Mouse (Mus musculus): ENCODE results near the gene Olfr1507. TPM values are rescaled to one million over a fixed set of nuclear protein-coding genes. Genes with fewer than 3 reads are reported as not detected.

The Olfr1507 gene
- total RNA-seq (2014; rRNA removed): not detected in 2 replicates
- not detected in 2 replicates for polyA plus RNA-seq (2015; fragmentation: Nextera tagmentation; extraction: Ambion mirVana)

DNA sequence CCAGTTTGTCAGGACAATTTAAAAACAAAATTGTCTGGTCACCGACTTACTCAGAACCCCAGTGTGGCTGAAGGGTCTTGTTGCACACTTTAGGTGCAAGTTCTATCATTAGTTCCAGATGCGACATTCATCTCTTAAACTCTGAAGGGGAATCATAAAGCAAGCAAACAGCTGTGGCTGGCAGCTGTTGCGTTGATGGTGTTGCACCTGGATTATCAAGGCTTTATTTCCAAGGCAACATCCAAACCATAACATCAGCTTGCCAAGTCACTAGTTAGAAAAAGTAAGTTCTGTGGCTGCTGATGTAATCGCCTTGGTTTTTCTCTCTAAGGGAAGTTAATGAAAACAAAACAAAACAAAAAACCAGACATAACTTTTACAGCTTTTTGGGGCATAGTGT is at the start of gene Olfr1507:
Olfr1507 (minus strand) TSS at position 234 of the 400 bp plus-strand sequence.
- no peak for ATAC-seq (ENCODE audit: low FRiP score)
- DNase-seq (ENCODE audit: low spot score): no peak
- H3K4me2 ChIP-seq (ENCODE audit: low read depth, low read length, poor library complexity, severe bottlenecking): no peak within 1 kb of the TSS
- H3K27ac ChIP-seq (ENCODE audit: low read depth, low read length): no peak within 1 kb of the TSS
- 83% methylated on average over 4 of the region's 4 CpGs for WGBS
- H3K4me1 ChIP-seq (ENCODE audit: insufficient read depth, low read length): no peaks in the 10 kb centered on the region
- TF ChIP-seq CTCF (IDR thresholded peaks at IDR 0.05): no peak
- no peak within 1 kb of the TSS for H3K4me3 ChIP-seq (ENCODE audit: low read depth, low read length)
- no peak within 1 kb of the TSS for H3K9ac ChIP-seq (replicated peaks; ENCODE audit: low read length, poor library complexity, severe bottlenecking)
- no peaks in the 10 kb centered on the region for H3K27me3 ChIP-seq (ENCODE audit: insufficient read depth, low read length)
- no peaks in the 10 kb centered on the region for H3K9me3 ChIP-seq (ENCODE audit: low read length)
- no peaks in the 10 kb centered on the region for H3K36me3 ChIP-seq (ENCODE audit: insufficient read depth, low read length)

DNA sequence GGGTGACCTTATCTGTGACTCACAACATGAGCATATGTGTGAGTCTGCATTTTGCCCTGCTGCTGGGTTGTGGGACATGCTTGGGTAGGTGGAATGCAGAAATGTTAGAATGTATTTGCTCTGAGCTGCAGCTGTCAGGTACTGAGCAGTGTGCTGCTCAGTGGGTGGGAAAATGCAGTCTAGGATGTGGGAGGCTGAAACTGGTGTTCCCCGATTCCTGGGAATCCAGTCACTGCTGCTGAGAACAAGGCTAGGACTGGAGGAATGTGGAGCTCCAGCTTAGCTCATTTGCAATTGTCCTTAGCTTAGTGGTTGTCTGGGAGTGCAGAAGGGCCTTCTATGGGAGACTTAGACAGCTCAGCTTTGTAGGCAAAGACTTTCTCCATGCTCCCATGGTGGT is 37.8 kb upstream of the Olfr1507 start:
- DNase-seq (ENCODE audit: low spot score) (no peak), ATAC-seq (ENCODE audit: low FRiP score) (no peak)
- Histone ChIP-seq H3K4me1 (ENCODE audit: insufficient read depth, low read length) (no peaks in the 10 kb centered on the region), H3K36me3 (ENCODE audit: insufficient read depth, low read length) (no peaks in the 10 kb centered on the region), H3K9ac (replicated peaks; ENCODE audit: low read length, poor library complexity, severe bottlenecking) (no peak overlapping the region), H3K4me3 (ENCODE audit: low read depth, low read length) (no peak overlapping the region), H3K4me2 (ENCODE audit: low read depth, low read length, poor library complexity, severe bottlenecking) (no peak overlapping the region), H3K9me3 (ENCODE audit: low read length) (0 out of 2 replicates have a peak, but pooled peaks cover 11% of the 10 kb centered on the region), H3K27me3 (ENCODE audit: insufficient read depth, low read length) (no peaks in the 10 kb centered on the region), H3K27ac (ENCODE audit: low read depth, low read length) (no peak overlapping the region)
- TF ChIP-seq CTCF (IDR thresholded peaks at IDR 0.05): no peak
- WGBS: 87% methylated on average over 1 of the region's 1 CpGs

DNA sequence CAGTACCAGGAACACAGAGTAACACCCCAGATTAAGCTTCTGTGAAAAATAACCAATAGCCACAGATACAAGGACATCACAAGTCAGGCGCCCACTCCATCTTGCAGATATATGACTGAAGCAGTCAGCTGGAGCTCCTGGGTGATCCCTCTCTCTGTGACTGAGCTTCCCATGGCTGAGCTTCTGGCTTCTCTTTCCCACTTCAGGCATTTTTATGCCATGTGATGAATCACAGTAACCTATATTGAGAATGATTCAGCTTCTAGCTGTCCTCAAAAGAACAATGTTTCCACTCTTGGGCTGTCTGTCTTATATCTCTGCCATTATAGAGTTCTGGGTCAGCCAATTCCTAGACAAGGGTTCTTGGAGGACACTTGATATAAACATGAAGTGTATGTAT is 29.4 kb upstream of the Olfr1507 start:
- no peaks in the 10 kb centered on the region for H3K4me1 ChIP-seq (ENCODE audit: insufficient read depth, low read length)
- WGBS: 82% methylated on average over 1 of the region's 1 CpGs
- ATAC-seq (ENCODE audit: low FRiP score): no peak
- 0 out of 2 replicates have a peak, but pooled peaks cover 4% of the 10 kb centered on the region for H3K9me3 ChIP-seq (ENCODE audit: low read length)
- H3K4me2 ChIP-seq (ENCODE audit: low read depth, low read length, poor library complexity, severe bottlenecking): no peak overlapping the region
- no peak for TF ChIP-seq CTCF (IDR thresholded peaks at IDR 0.05)
- H3K36me3 ChIP-seq (ENCODE audit: insufficient read depth, low read length): no peaks in the 10 kb centered on the region
- H3K4me3 ChIP-seq (ENCODE audit: low read depth, low read length): no peak overlapping the region
- H3K27ac ChIP-seq (ENCODE audit: low read depth, low read length): no peak overlapping the region
- DNase-seq (ENCODE audit: low spot score): no peak
- no peaks in the 10 kb centered on the region for H3K27me3 ChIP-seq (ENCODE audit: insufficient read depth, low read length)
- H3K9ac ChIP-seq (replicated peaks; ENCODE audit: low read length, poor library complexity, severe bottlenecking): no peak overlapping the region

DNA sequence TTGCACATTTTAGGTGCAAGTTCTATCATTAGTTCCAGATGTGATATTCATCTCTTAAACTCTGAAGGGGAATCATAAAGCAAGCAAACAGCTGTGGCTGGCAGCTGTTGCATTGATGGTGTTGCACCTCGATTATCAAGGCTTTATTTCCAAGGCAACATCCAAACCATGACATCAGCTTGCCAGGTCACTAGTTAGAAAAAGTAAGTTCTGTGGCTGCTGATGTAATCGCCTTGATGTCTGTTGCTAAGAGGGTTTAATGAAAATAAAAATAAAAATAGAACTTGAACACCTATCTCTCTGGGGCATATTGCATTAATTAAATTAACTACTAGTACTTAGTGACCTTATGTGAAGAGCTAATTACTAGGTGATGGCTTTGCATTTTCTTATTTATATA is 28.2 kb downstream of the Olfr1507 start, which contains the start of gene Olfr1508:
Olfr1508 (minus strand) TSS at position 101 of the 400 bp plus-strand sequence.
- whole genome bisulfite sequencing: 58% methylated on average over 2 of the region's 2 CpGs
- TF ChIP-seq CTCF (IDR thresholded peaks at IDR 0.05): no peak
- no peak within 1 kb of the TSS for H3K9ac ChIP-seq (replicated peaks; ENCODE audit: low read length, poor library complexity, severe bottlenecking)
- no peaks in the 10 kb centered on the region for H3K36me3 ChIP-seq (ENCODE audit: insufficient read depth, low read length)
- H3K9me3 ChIP-seq (ENCODE audit: low read length): no peaks in the 10 kb centered on the region
- no peaks in the 10 kb centered on the region for H3K27me3 ChIP-seq (ENCODE audit: insufficient read depth, low read length)
- ATAC-seq (ENCODE audit: low FRiP score): no peak
- no peak for DNase-seq (ENCODE audit: low spot score)
- H3K27ac ChIP-seq (ENCODE audit: low read depth, low read length): no peak within 1 kb of the TSS
- no peak within 1 kb of the TSS for H3K4me2 ChIP-seq (ENCODE audit: low read depth, low read length, poor library complexity, severe bottlenecking)
- H3K4me3 ChIP-seq (ENCODE audit: low read depth, low read length): no peak within 1 kb of the TSS
- no peaks in the 10 kb centered on the region for H3K4me1 ChIP-seq (ENCODE audit: insufficient read depth, low read length)

DNA sequence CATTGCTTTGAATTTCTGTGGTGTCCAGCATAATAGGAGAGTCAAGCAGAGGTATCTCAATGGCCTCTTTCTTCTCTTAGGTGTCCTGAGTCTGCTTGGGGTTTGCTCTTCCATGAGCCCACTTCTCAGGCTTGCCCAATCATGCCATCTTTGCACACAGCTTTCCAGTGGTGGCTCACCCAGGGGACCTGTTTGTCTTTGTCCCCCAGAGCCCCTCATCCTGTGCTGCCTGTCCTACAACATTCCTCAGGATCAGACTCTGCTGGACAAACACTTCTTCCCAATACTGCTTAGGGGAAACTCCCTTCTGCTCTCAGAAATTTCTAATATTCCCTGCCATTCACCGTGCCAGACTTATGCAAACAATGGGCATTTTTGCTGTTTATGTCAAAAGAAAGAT is 29.8 kb downstream of the Olfr1507 start:
- Histone ChIP-seq H3K9ac (replicated peaks; ENCODE audit: low read length, poor library complexity, severe bottlenecking) (no peak overlapping the region), H3K36me3 (ENCODE audit: insufficient read depth, low read length) (no peaks in the 10 kb centered on the region), H3K4me3 (ENCODE audit: low read depth, low read length) (no peak overlapping the region), H3K4me1 (ENCODE audit: insufficient read depth, low read length) (no peaks in the 10 kb centered on the region), H3K4me2 (ENCODE audit: low read depth, low read length, poor library complexity, severe bottlenecking) (no peak overlapping the region), H3K27ac (ENCODE audit: low read depth, low read length) (no peak overlapping the region), H3K9me3 (ENCODE audit: low read length) (no peaks in the 10 kb centered on the region), H3K27me3 (ENCODE audit: insufficient read depth, low read length) (no peaks in the 10 kb centered on the region)
- 81% methylated on average over 1 of the region's 1 CpGs for WGBS
- ATAC-seq (ENCODE audit: low FRiP score) (no peak), DNase-seq (ENCODE audit: low spot score) (no peak)
- TF ChIP-seq CTCF (IDR thresholded peaks at IDR 0.05): no peak

DNA sequence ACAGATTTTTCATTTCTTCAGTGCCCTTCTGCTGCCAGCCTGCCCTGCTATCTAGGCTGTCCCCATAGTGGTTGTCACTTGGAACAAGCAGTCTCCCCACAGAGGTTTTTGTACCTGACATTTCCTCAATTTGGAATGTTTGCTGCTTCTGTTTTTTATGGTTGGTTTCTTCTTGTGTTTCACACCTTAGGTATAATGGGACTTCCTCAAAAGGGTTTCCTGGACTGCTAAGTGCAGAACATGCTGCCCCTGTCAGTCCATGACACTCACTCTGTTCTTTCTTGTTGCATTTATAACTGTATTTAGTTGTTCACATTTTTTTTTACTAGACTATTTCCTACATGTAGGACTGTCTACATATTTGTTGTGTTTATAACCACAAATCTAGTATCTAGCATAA is 33.6 kb downstream of the Olfr1507 start:
- H3K4me3 ChIP-seq (ENCODE audit: low read depth, low read length): no peak overlapping the region
- H3K27me3 ChIP-seq (ENCODE audit: insufficient read depth, low read length): no peaks in the 10 kb centered on the region
- no peak for TF ChIP-seq CTCF (IDR thresholded peaks at IDR 0.05)
- no peaks in the 10 kb centered on the region for H3K9me3 ChIP-seq (ENCODE audit: low read length)
- no peak overlapping the region for H3K4me2 ChIP-seq (ENCODE audit: low read depth, low read length, poor library complexity, severe bottlenecking)
- ATAC-seq (ENCODE audit: low FRiP score) (no peak), DNase-seq (ENCODE audit: low spot score) (no peak)
- H3K27ac ChIP-seq (ENCODE audit: low read depth, low read length): no peak overlapping the region
- no peaks in the 10 kb centered on the region for H3K36me3 ChIP-seq (ENCODE audit: insufficient read depth, low read length)
- H3K4me1 ChIP-seq (ENCODE audit: insufficient read depth, low read length): no peaks in the 10 kb centered on the region
- no peak overlapping the region for H3K9ac ChIP-seq (replicated peaks; ENCODE audit: low read length, poor library complexity, severe bottlenecking)

Data from midbrain, postnatal 0 days (tissue).